Mouse (Mus musculus) CD4-positive, CD25-positive, alpha-beta regulatory T cell, adult 2 months (primary cell): ENCODE results near the gene Tmem175.
"Not testable (repeated sequence)": the region's sequence is repeated elsewhere in the genome, so short reads cannot be mapped to it uniquely, and the experiment has no call there.

ENCODE experiments used
- DNase-seq: peaks from one replicate; pipeline ENCODE4 v3.0.0-alpha.2; 2012; ENCODE audit warnings: low read depth, low spot score

The Tmem175 gene

GRCm38 (mm10) chr5:108629634-108630483 lies at the start of gene Tmem175, which contains the start of gene Gak:
Gene Tmem175 (plus strand): TSS chr5:108629770.
Gene Gak (minus strand): TSS chr5:108629755.
- peak; percentile 98 for DNase-seq

GRCm38 (mm10) chr5:108581361-108581891 lies 48.1 kb upstream of the Tmem175 start:
- no peak for DNase-seq

- DNase-seq = no peak
Observed at GRCm38 (mm10) chr5:108599923-108600322, 29.6 kb upstream of the Tmem175 start.

- DNase-seq = no peak
Observed at GRCm38 (mm10) chr5:108602537-108602936, 27.0 kb upstream of the Tmem175 start.

- DNase-seq = no peak
Observed at GRCm38 (mm10) chr5:108610426-108610825, 19.1 kb upstream of the Tmem175 start.

GRCm38 (mm10) chr5:108621870-108622269 lies 7.7 kb upstream of the Tmem175 start:
- no peak for DNase-seq

- no peak for DNase-seq
Observed at GRCm38 (mm10) chr5:108626050-108626660, 3.4 kb upstream of the Tmem175 start.

- peak; percentile 52 for DNase-seq
Observed at GRCm38 (mm10) chr5:108628891-108629633, 508 bp upstream of the Tmem175 start.

GRCm38 (mm10) chr5:108633676-108634075 lies 4.1 kb downstream of the Tmem175 start:
- DNase-seq = no peak

- DNase-seq = not testable (repeated sequence)
Observed at GRCm38 (mm10) chr5:108634088-108634487, 4.5 kb downstream of the Tmem175 start.

- DNase-seq = no peak
Observed at GRCm38 (mm10) chr5:108636172-108636571, 6.6 kb downstream of the Tmem175 start.

GRCm38 (mm10) chr5:108643674-108644073 lies 14.1 kb downstream of the Tmem175 start:
- no peak for DNase-seq

GRCm38 (mm10) chr5:108645651-108646342 lies 16.2 kb downstream of the Tmem175 start:
- DNase-seq = no peak

GRCm38 (mm10) chr5:108646343-108646660 lies 16.7 kb downstream of the Tmem175 start:
- DNase-seq = no peak

GRCm38 (mm10) chr5:108647311-108647710 lies 17.7 kb downstream of the Tmem175 start:
- DNase-seq = no peak

- no peak for DNase-seq
Observed at GRCm38 (mm10) chr5:108647820-108648465, 18.4 kb downstream of the Tmem175 start.

GRCm38 (mm10) chr5:108648937-108649576 lies 19.5 kb downstream of the Tmem175 start:
- no peak for DNase-seq

- DNase-seq = no peak
Observed at GRCm38 (mm10) chr5:108650341-108650740, 20.8 kb downstream of the Tmem175 start.

GRCm38 (mm10) chr5:108651136-108651720 lies 21.7 kb downstream of the Tmem175 start:
- DNase-seq = no peak

GRCm38 (mm10) chr5:108651823-108652222 lies 22.3 kb downstream of the Tmem175 start:
- DNase-seq = peak; percentile 84
